Mouse (Mus musculus): ENCODE results near the gene Prkaa2. TPM values are rescaled to one million over a fixed set of nuclear protein-coding genes. Genes with fewer than 3 reads are reported as not detected.

The Prkaa2 gene
- polyA plus RNA-seq, 1 experiment from 2014 or later: 1.2 TPM

DNA sequence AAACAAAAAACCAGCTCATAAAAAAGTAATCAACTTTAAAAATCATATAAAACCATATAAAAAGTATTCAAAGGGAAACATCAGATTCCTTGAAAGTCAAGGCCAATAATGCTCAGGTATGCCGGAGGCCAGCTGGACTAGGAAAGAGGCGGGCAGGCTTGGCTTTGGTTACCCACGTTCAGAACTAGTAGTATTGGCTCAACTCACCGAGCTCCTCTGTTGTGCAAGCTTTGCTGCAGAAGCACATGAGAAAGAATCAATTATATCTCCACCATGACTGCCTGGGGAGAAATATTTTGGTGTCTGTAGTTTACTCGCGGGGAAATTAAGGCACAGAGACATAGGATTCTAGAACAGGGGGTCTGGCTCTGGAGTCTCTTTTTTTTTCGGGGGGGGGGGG lies 46.6 kb upstream of the Prkaa2 start:
- ATAC-seq (ENCODE audit: insufficient read depth): no peak
- H3K36me3 ChIP-seq (ENCODE audit: insufficient read depth): peaks cover 2% of the 10 kb centered on the region; the same call in 1 of the 2 replicates
- TF ChIP-seq CTCF (IDR thresholded peaks at IDR 0.05; ENCODE audit: low read depth): no peak

DNA sequence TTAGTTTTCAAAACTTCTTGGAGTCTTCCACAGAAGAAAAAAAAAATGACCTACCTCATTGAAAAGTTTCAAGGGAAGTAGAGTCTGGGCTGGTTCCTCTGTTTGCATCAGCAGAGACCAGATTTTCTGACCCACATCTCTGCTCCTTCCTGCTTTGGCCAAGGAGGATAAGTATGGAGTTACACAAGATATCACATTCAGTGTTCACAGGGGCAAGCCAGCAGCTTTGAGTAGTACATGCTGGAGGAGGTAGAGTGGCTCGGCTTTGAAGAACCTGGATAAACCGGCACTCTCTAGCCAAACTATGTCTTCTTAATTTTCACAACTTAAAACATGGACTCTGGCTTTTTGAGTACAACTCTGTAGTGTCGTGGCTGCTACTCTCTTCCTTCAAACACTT lies 43.5 kb upstream of the Prkaa2 start:
- no peak overlapping the region for H3K4me2 ChIP-seq
- H3K27me3 ChIP-seq (ENCODE audit: insufficient read depth, low read length): no peaks in the 10 kb centered on the region
- H3K27ac ChIP-seq (ENCODE audit: low read depth): no peak overlapping the region
- no peak for TF ChIP-seq CTCF (IDR thresholded peaks at IDR 0.05; ENCODE audit: low read depth)
- no peak for ATAC-seq (ENCODE audit: insufficient read depth)
- H3K4me3 ChIP-seq (ENCODE audit: low read depth, low read length): no peak overlapping the region
- no peaks in the 10 kb centered on the region for H3K4me1 ChIP-seq (ENCODE audit: insufficient read depth)
- no peaks in the 10 kb centered on the region for H3K36me3 ChIP-seq (ENCODE audit: insufficient read depth)
- no peak for DNase-seq
- H3K9me3 ChIP-seq (ENCODE audit: low read depth, low read length): no peaks in the 10 kb centered on the region
- H3K9ac ChIP-seq: no peak overlapping the region
- WGBS: 35% methylated on average over 3 of the region's 3 CpGs

More for the DNA sequence above, 46.6 kb upstream of the Prkaa2 start:
- no peak for DNase-seq
- Histone ChIP-seq H3K27ac (ENCODE audit: low read depth) (no peak overlapping the region), H3K4me1 (ENCODE audit: insufficient read depth) (peaks cover 5% of the 10 kb centered on the region; the same call in 1 of the 2 replicates), H3K4me2 (no peak overlapping the region), H3K9ac (no peak overlapping the region), H3K9me3 (ENCODE audit: low read depth, low read length) (no peaks in the 10 kb centered on the region), H3K4me3 (ENCODE audit: low read depth, low read length) (no peak overlapping the region), H3K27me3 (ENCODE audit: insufficient read depth, low read length) (no peaks in the 10 kb centered on the region)
- 71% methylated on average over 7 of the region's 7 CpGs for WGBS

DNA sequence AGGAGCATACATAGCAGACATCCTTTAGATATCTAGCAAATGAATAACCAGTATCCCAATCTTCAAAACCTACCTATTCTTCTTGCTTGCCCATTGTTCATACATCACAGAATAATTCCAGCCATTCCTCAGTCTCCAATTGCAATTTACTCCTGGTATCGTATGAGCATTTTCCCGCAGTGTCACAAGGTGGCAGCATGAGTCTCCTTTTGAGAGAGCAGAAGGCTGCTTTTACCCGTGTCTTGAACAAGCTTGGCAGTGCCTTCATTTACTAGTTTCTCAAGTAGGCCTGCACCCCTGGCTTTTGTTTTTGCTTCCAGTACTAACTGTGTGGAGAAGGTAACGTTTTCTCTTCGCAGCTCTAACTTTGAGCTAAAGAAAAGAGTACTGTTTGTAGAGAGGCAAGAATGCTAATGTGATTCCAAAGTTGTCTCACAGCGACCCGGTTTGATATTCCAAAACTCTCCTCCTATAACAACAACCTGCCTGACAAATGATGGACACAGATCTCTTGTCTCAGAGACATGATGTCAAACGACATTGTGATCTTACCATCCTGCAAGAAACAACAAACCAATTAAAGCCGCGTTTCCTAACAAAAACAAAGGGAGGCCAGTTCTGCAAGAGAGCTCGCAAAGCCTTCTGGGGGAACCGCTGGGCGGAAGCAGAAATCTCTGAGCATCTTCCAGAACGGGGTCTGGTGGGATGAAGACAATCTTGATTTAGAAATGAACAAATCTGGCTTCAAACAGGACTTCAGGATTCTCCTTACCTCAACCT lies 42.4 kb upstream of the Prkaa2 start:
- no peaks in the 10 kb centered on the region for H3K27me3 ChIP-seq (ENCODE audit: insufficient read depth, low read length)
- peak; percentile 95 for DNase-seq
- no peak overlapping the region for H3K4me2 ChIP-seq
- no peak overlapping the region for H3K9ac ChIP-seq
- H3K4me1 ChIP-seq (ENCODE audit: insufficient read depth): no peaks in the 10 kb centered on the region
- ATAC-seq (ENCODE audit: insufficient read depth): peak; percentile 55; the same call in 1 of the 2 replicates
- H3K9me3 ChIP-seq (ENCODE audit: low read depth, low read length): no peaks in the 10 kb centered on the region
- 40% methylated on average over 14 of the region's 14 CpGs for WGBS
- TF ChIP-seq CTCF (IDR thresholded peaks at IDR 0.05; ENCODE audit: low read depth): peak; percentile 89
- H3K27ac ChIP-seq (ENCODE audit: low read depth): no peak overlapping the region
- H3K36me3 ChIP-seq (ENCODE audit: insufficient read depth): no peaks in the 10 kb centered on the region
- no peak overlapping the region for H3K4me3 ChIP-seq (ENCODE audit: low read depth, low read length)

DNA sequence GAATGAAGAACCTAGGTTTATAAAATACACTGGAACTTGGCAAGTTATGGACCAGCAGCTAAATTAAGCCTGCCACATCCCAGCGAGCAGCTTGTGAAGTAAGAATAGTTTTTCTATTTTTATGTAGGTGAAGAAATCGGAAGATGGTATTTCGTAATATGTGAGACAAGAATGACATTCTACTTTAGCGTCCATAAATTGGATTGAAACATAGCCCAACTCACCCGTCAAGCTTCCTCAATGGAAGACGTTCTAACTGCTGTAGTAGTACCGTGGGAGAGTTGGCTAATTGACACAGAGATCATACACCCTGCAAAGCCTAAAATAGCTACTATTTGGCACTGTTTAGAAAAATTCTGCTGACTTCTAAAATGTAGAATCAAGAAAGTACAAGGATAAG lies 39.8 kb upstream of the Prkaa2 start:
- 67% methylated on average over 7 of the region's 7 CpGs for WGBS
- no peak for TF ChIP-seq CTCF (IDR thresholded peaks at IDR 0.05; ENCODE audit: low read depth)
- ATAC-seq (ENCODE audit: insufficient read depth) (no peak), DNase-seq (no peak)
- Histone ChIP-seq H3K27me3 (ENCODE audit: insufficient read depth, low read length) (no peaks in the 10 kb centered on the region), H3K36me3 (ENCODE audit: insufficient read depth) (no peaks in the 10 kb centered on the region), H3K9ac (no peak overlapping the region), H3K4me3 (ENCODE audit: low read depth, low read length) (no peak overlapping the region), H3K4me1 (ENCODE audit: insufficient read depth) (no peaks in the 10 kb centered on the region), H3K27ac (ENCODE audit: low read depth) (no peak overlapping the region), H3K4me2 (no peak overlapping the region), H3K9me3 (ENCODE audit: low read depth, low read length) (no peaks in the 10 kb centered on the region)

DNA sequence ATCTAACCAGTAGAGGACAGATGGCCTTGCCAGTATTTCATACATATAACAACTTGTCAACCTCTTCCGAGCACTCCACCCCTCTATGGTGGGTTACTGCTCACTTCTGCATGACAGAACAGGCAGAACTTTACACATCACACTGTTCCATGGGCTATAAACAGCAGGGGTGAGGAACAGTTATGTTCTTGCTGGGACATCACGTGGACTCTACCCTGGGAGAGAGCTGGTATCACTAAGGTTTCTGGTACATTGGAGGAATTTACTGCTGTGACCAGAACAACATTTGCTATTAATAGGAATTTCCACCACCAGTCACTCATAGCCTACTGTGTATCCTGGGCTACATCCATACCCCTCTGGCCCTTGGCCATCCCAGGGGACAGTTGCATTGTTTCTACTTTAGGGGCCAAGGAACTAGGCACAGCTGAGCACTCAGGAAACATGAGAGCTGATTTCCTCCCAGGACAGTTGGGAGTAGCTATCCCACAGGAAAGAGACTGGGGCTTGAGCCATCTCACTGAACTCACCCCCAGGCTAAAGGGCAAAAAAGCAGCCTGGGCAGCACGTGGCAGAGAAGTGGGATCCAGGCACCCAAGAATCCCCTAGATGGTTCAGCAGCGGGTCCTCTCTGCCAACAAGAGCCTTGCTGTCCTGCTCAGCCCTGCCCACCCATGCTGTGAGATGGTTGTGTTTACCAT lies 23.8 kb upstream of the Prkaa2 start:
- no peak for DNase-seq
- TF ChIP-seq CTCF (IDR thresholded peaks at IDR 0.05; ENCODE audit: low read depth): no peak

DNA sequence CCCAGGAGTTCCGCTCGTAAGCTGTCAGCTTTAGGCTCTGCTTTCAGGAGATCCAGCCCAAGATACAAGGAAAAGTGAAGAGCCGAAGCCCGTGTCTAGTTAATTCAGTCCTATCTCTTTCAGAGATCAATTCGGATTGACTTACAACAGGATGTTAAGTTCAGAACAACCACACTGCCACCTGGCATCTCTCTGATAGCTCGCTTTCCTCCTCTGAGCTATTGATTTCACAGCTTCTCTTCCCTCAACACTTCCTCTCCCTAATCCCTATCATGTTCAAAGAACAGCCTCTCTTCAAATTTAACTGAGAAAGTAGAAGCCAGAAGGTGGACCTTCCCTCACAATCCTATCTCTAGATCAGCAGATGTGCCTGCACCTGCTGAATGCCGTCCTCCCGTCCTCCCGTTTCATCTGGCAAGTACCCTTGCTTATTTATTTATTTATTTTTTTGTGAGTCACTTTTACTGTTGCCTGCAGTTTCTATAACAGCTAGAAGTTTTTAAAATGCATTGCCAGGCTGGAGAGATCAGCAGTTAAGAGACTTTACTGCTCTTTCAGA lies 22.1 kb upstream of the Prkaa2 start:
- DNase-seq (no peak), ATAC-seq (ENCODE audit: insufficient read depth) (no peak)
- no peaks in the 10 kb centered on the region for H3K36me3 ChIP-seq (ENCODE audit: insufficient read depth)
- no peak overlapping the region for H3K9ac ChIP-seq
- 64% methylated on average over 9 of the region's 9 CpGs for WGBS
- 0 out of 2 replicates have a peak, but pooled peaks cover 3% of the 10 kb centered on the region for H3K4me1 ChIP-seq (ENCODE audit: insufficient read depth)
- no peak for TF ChIP-seq CTCF (IDR thresholded peaks at IDR 0.05; ENCODE audit: low read depth)
- H3K4me2 ChIP-seq: no peak overlapping the region
- H3K4me3 ChIP-seq (ENCODE audit: low read depth, low read length): no peak overlapping the region
- H3K27me3 ChIP-seq (ENCODE audit: insufficient read depth, low read length): no peaks in the 10 kb centered on the region
- H3K9me3 ChIP-seq (ENCODE audit: low read depth, low read length): no peaks in the 10 kb centered on the region
- H3K27ac ChIP-seq (ENCODE audit: low read depth): no peak overlapping the region

More for the DNA sequence above, 23.8 kb upstream of the Prkaa2 start:
- ATAC-seq (ENCODE audit: insufficient read depth): no peak
- no peak overlapping the region for H3K4me2 ChIP-seq
- H3K9ac ChIP-seq: no peak overlapping the region
- H3K27ac ChIP-seq (ENCODE audit: low read depth): no peak overlapping the region
- H3K36me3 ChIP-seq (ENCODE audit: insufficient read depth): no peaks in the 10 kb centered on the region
- H3K4me1 ChIP-seq (ENCODE audit: insufficient read depth): 0 out of 2 replicates have a peak, but pooled peaks cover 3% of the 10 kb centered on the region
- H3K4me3 ChIP-seq (ENCODE audit: low read depth, low read length): no peak overlapping the region
- WGBS: 74% methylated on average over 4 of the region's 4 CpGs
- H3K27me3 ChIP-seq (ENCODE audit: insufficient read depth, low read length): no peaks in the 10 kb centered on the region
- no peaks in the 10 kb centered on the region for H3K9me3 ChIP-seq (ENCODE audit: low read depth, low read length)

DNA sequence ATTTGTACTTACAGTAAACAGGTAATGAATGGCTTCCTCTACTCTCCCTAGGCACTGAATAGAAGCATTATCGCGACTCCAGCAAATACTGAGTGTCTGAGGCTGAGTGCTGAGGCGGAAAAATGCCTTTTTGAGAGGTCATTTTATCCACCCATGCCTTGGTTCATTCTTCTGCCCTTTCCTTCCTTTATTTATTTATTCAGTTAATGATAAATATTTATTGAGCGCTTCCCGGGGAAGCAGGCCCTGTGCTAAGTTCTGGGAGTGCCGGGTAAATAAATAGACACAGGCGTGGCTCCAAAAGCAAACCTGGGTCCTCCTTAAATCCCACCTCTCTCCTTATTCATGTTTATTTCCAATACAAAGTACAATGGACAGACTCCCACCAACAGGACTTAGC lies 19.5 kb upstream of the Prkaa2 start:
- WGBS: 23% methylated on average over 7 of the region's 7 CpGs
- no peak for DNase-seq

More for the DNA sequence above, 19.5 kb upstream of the Prkaa2 start:
- no peak overlapping the region for H3K27ac ChIP-seq (ENCODE audit: low read depth)
- H3K4me1 ChIP-seq (ENCODE audit: insufficient read depth): 0 out of 2 replicates have a peak, but pooled peaks cover 3% of the 10 kb centered on the region
- H3K27me3 ChIP-seq (ENCODE audit: insufficient read depth, low read length): no peaks in the 10 kb centered on the region
- H3K4me2 ChIP-seq: no peak overlapping the region
- H3K9me3 ChIP-seq (ENCODE audit: low read depth, low read length): no peaks in the 10 kb centered on the region
- TF ChIP-seq CTCF (IDR thresholded peaks at IDR 0.05; ENCODE audit: low read depth): no peak
- no peak overlapping the region; the same call in 1 of the 2 replicates for H3K9ac ChIP-seq
- H3K4me3 ChIP-seq (ENCODE audit: low read depth, low read length): no peak overlapping the region
- no peak for ATAC-seq (ENCODE audit: insufficient read depth)
- no peaks in the 10 kb centered on the region for H3K36me3 ChIP-seq (ENCODE audit: insufficient read depth)
